Mouse (Mus musculus) yolk sac, embryonic 10.5 days (tissue): ENCODE measurements at regions not wholly inside any gene's neighbourhood (a gene's known extent, or its start where the extent isn't known, plus 50 kb on each side); places are given as distances from the start of the nearest gene placed in this dataset.

ENCODE experiments used
- DNase-seq: peaks from one replicate; pipeline ENCODE4 v3.0.0-alpha.2; 2017; ENCODE audit warnings: low spot score

DNA sequence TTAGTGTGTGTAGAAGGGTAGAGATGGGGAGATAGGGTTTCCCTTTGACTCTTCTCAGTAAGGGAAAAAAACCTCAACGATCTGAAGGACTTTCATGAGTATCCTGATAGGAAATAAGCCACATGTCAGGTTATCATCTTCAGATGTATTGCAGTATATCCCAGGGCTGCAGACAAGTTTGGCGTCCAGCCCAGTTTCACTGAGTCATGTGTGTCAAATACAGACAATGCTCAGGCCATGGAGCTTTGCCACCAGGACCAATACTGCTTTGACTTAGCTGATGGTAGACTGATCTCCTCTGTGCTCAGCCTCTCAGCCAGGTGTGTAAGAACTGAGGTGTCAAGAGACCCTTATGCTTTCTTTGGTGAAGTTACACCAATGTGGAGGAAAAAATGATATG lies 62.9 kb downstream of the Cst10 start:
- DNase-seq, result no peak

DNA sequence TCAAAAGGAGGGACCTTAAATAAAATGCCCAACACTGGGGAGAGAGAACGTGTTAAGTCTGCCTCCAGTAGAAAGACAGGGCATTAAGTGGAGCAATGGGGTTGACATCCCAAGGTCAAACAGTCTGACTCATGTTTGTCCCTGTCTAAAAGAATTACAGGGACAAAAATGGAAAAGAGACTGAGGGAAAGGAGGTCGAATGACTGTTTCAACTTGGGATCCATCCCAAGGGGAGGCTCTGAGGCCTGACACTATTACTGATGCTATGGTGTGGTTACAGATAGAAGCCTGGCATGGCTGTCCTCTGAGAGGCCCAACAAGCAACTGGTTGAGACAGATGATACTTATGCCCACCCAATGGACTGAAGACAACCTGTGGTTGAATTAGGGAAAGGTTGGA lies 67.6 kb downstream of the Cst10 start:
- DNase-seq, result no peak

DNA sequence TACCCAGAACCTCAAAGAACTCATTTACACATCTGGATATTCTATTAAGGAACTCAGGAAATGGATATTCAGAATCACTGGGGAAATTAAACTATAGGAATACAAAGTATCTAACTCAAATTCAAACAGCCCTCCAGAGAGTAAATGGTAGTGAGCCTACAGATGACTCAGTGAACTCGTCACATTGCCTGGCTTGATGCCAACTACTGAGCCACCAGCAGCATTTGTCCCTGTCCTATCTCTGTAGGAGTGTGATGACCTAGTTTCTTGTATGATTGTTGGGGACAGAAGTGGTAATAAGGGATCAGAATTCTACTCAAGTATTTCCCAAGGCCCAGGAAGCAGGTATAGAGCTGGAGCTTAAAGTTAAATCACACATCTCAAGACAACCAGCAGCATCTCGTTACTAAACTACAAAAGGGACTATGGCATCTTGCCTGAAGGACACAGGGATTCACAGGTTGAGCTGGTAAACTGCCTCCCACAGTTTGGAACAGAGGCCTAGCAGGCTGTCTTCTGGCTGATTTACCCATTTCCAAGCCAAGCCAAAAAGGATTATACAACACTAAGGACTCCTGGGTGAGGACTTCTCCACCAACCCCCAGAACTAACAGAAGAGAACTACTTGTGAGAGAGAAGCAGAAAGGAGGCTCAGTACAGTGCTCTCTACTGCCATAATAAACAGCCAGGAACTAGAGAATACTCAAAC lies 88.6 kb downstream of the Cst10 start:
- no peak for DNase-seq

DNA sequence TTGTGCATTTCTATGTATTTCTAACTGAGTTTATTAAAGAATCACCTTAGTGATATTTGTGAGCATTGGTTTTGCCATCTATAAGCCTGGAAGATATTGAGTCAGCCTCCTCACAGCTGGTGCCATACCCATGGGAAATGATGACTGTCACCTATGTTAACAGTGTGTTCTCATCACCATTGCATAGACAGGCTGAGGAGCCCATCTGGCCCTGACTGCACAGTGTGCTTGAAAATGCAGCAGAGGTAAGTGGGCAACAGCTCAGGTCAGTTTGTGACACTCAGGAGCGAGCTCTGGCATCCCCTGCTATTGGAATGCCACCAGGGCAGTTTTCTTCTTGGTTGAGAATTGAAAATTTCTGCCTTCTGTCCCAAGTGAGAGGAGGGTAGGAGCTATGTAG lies 108.0 kb downstream of the Cst10 start:
- DNase-seq, result no peak

DNA sequence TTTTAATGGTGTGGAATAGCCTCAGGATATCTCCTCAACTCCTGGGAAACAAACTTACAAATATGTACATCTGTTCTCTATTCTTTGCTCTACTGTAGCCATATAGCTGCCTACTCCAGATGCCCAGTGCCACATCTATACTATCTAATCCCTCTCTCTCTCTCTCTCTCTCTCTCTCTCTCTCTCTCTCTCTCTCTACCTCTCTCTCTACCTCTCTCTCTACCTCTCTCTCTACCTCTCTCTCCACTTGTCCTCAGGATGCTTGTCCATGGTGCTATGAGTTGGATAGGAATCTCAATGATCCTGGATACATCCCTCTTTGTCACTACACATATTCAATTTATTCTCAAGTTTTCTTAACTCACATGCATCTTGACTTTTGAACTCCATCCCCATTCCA lies 119.6 kb downstream of the Cst10 start:
- no peak for DNase-seq

DNA sequence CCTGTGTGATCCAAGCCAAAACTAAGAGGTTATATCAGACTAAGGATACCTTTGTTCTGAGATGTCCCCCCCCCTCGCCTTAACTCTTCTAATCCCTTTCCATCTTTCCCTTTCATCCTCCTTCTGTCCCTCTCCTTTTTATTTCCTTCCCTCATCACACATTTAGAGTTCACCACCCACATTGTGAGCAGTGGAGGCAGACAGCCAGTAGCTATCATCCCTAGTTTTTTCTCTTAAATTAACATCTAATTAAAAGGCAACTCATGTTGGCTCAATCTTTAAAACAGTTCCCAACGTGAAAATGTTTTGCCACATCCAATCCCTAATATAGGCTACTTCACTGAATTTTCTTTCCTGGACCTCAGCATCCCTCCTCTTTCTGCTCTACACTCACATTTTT lies 138.0 kb downstream of the Cst10 start:
- DNase-seq, result no peak

DNA sequence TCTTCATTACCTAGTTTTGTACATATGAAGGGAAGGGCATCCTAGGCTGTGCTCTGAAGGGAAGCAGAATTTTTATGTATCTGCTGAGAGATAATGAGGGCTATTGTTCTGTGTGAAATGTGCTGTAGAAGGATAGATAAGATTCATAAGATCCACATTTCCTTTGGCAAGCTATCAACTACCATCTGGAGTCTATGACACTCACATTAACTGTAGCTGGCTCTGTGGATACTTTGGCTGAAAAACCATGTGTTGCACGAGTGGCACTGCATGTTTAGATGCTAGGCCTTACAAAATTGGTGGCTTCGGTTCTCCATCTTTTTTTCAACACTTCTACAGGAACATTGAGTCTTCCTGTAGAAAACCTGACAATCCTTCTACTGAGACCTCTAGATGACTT lies 140.9 kb downstream of the Cst10 start:
- no peak for DNase-seq

DNA sequence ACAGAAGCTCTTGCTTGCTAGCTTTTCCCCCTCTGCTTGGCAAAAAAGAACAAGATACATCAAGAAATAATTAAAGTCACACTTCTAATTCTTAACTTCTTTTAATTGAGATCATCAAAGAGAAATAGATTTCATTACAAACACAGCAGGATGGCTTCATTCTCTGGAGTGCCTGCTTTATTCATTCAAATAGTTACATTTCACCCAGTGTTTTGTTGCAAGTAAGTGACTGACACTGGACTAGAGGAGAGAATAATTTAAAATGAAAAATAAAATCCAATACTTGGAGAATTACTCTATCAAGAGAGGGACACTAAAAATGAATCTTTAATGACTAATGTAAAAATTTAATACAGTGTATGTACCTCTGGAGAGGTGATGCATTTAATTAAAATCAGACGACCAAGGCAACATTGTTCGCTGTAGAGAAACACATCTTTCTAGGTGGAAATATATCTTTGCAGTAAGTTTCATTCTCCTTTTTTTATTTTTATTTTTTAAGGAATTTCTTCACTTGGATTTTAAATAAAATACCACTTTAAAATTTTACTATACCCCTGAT lies 141.9 kb downstream of the Cst10 start:
- no peak for DNase-seq

DNA sequence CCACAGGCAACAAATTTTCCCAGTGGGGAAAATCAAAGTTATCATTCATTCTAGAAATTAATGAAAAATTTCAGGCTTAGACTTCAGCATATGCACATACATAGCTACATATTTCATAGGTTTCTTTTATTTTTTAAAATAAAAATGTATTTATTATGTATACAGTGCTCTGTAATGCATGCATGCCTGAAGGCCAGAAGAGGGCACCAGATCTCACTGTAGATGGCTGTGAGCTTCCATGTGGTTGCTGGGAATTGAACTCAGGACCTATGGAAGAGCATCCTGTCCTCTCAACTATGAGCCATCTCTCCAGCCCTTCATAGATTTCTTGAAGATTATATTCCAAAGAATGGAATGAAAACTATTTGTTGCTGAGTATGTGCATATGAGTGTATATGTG lies 150.4 kb downstream of the Cst10 start:
- no peak for DNase-seq

DNA sequence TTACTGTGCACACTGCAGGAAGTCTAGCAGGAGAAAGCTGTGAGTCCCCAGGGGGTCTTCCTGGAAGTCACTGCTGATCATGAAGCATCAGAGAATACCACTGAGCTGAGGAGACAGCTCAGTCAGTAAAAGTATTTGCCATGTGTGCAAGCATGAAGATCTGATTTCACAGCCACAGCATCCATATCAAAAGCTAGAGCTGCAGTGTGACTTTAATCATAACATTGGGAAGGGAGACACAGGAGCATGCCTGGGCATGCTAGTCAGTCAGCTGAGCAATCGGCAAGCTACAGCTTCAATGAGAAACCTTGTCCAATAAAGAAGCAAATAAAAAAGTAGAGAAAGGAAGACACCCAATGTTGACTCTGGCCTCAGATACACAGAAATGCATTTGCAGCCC lies 168.9 kb downstream of the Cst10 start:
- no peak for DNase-seq

DNA sequence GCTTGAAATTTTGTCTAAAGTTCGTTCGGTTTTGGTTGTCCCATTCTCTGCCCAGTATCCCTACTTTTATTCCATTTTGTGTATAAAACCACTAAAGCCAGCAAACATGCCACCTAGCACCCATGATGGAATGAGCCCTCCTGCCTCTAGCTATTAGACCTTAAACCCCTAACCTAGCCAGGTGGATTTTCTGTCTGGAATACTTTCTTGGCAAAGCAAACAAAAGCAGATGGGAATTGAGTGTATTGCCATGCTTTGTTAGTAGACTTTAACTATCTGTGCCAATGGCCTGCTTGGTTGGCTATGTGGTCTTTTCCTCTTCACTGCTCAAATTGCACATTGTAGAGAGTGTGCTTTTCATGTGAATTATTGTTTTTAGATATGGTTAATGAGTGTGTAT lies 197.7 kb downstream of the Cst10 start:
- DNase-seq, result no peak

DNA sequence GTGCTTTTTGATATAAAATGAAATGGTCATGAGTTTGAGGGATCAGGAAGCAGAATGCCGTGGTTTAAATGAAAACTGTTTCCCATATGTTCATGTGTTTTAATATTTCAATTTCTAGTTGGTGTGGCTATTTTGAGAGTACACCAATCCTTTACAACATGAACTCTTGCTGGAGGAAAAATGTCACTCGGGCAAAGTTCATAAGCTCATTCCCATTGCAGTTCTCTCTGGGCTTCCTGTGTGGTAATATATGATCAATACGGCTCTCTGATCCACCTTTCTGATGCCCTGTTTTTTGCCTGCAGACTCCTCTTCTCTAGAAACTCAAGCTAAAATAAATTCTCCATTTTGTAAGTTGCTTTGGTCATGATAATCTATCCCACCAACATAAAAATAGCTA lies 208.5 kb downstream of the Cst10 start:
- DNase-seq, result no peak

DNA sequence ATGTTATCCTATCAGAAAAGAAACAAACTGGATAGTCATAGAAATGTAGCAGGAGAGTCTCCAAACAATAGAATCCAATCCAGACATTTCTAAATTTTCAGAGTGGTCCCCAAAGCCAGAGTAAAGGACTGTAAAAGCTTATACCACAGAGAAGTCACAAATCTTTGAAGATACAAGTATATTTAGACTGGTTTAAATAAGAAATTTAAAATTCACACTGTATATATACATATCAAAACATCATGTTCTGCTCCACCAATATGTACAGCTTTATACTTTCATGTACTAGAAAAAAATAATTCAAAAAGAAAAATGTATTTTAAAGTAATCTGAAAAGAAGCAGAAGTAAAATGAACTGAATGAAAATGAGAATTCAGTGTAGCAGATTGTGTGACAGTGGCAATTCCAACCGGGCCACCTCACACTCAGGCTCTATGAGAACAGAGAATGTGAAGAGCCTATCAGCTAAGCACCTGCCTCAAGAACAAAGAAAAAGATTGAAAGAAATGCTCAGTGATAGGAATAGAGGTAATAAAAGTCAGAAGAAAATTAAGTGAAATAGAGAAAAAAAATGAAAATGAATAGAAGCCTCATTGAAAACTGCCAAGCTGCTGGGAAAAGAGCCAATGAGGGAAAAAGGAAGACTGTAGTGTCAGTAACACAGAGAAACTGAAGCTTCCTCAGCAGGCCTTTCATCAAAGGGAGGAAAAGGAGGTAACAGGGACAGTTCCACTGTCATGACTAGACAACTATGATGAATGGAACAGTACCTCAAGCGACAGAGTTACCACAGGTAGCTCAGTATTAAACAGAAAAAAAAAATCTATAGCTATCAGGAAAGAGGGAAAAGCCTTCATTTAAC lies 209.5 kb downstream of the Cst10 start:
- DNase-seq, result no peak

DNA sequence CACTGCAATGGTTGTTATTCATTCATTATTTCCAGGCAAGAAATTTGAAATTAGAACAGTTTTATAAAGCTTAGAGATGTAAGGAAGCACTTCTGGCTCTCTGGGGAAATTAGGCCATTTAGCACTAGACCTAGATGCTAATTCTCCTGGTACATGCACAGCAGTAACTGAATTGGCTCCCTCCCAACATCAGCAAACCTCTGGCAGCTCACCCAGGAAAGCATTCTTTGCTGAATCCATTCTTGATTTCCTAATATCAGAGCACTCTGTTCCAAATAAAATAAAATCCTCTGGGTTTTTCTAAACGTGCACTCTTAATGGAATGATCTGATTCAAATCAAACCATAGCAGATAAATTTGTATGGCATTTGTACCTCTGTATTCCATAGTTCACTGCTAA lies 203.4 kb upstream of the Syndig1 start:
- DNase-seq, result no peak

DNA sequence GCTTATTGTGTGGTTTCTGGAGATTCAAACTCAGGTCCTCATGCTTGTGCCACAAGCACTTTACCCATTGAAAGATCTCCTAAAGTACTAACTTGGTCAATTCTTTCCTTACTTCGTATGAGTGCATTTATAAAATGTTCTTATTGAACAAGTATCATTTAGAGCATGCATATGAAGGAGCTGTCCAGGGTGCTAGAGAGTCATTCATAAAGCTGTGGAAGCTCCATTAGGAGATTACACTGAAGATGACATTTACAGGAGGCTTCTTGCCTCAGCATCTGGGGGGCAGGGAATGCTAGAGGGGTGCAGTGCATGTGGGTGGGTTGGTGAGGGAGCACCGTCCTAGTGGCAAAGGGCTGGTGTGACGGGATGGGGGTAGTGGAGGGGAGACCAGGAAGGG lies 187.8 kb upstream of the Syndig1 start:
- DNase-seq, result no peak

DNA sequence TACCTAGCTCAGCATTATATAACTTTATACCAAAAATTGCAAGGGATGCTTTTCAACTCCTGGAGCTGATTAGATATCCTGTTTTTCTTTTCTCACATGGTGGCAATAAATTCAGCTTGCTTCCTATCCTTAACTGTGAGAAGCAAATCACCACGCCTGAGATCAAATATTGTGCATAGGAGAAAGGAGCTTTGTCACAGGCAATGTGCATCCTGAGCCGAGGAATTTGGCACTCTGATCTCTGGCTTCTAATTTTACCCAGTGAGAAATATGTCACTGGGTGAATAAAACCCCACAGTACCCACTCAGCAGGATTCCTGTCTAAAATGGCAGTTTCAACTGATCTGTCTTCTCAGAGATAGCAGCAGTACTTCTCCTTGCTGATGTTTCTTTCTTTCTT lies 177.2 kb upstream of the Syndig1 start:
- no peak for DNase-seq

DNA sequence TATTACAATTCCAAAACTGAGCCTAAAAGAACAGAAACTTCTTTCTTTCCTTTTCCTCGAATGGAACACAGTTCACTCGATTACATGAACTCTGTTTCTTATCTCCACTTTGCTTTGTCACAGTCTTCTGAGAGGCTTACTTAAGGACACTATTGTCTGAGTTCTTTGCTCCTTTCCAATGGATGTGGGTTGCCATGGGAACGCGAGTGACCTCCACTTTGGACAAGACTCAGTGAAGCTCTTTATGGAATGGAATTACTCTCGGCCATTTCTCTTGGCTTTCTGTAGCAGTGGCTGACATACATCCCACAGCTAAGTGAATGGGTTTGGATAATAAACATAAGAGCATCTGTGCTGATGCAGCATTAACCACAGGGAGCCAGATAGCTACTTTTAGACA lies 167.9 kb upstream of the Syndig1 start:
- DNase-seq, result no peak

DNA sequence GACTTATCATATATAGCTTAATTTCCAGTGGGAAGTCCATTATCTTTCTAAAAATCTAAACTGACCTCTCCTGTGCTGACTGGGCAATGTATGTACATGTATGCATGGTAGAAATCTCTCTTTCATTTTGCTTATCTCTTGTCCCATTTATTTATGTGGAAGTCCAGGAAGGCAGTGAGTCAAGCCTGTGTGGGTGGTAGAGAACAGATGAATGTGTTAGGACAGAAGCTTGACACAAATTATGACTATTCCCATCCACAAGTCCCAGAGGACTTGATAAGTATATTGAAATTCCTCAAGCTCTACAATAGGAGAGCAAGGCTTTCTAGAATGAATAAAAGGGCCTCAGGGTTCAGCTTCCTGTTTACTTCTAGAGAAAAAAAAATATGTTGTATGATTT lies 164.6 kb upstream of the Syndig1 start:
- no peak for DNase-seq

DNA sequence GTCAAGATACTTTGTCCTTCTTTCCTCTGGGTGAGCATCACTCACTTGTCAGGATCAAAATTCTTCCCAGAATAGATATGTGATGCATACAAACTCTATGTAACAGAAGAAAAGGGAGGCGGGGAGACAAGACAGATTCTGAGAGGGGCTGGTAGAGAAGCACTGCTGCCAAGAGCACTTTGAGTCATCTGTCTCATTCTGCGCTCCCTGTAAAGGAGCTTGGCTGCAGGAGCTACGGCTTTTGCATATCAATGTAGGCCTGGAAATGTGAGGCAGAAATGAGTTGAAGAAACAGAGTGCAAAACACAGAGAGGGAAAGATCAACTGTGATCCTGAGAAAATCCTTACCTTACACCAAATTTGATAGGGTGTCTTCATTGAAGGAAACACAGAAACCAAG lies 162.6 kb upstream of the Syndig1 start:
- no peak for DNase-seq

DNA sequence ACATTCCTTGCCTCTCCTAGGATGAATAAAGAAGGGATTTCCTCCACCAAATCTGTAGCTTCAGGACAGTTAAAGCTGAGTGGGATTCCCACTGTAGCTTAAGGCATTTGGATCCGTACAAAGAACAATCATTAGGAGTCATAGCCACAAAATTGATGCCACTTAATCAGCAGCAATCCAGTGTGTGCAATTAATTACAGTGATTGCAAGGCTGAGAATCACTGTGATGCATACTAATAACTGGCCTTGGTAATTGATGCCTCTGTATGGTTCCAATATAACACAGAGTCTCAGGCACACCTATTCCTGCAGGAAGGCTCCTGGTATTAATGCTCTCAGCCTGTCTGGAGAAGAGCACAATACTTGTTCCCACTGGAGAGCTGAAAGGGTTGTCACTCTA lies 157.1 kb upstream of the Syndig1 start:
- DNase-seq, result no peak

DNA sequence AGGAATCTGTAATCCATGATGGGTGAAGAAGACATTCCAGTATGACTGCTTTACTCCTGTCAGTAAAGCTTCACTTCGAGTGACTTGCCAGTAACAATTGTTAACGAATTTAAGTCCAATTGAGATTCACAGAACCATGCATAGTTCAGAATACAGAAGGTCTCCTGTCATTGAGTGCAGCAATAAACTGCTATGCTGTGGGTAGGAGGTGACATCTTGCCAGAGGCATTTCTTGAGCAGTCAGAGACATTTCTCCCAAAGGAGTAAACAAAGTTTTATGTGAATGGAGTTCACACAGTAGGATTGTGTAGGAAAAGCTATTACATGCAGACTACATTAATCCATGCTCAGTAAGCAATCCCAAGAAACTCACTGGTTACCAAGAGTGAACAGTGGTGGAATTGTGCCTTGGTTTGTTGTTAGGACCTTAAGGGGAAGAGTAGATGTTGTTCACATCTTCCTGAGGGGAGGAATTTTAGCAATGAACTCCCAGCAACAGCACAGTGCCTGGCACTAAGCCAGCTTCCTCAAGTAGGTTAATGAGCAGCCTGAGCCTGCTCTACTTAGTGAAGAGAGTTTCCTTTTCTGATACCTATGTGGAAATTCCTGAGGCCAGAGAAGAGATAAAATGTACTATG lies 149.1 kb upstream of the Syndig1 start:
- DNase-seq, result peak; percentile 3

DNA sequence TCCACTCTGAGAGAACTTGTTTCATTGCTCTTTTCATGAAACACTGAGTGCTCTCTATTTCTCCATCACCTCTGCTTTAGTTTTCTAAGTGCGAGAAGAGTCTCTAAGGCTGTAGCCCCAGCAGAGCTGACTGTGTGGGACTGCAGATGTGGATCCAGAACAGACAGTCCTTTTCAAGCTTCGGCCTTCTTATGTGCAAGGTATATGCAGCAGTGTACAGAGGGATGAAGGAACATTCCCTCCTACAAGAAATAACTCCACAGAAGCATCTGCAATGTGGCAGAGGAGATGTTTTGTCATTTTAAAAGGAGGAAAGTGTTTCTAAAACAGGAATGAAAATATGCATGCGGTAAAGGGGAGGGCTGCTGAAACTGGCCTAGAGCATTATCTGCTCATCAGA lies 106.7 kb upstream of the Syndig1 start:
- no peak for DNase-seq

DNA sequence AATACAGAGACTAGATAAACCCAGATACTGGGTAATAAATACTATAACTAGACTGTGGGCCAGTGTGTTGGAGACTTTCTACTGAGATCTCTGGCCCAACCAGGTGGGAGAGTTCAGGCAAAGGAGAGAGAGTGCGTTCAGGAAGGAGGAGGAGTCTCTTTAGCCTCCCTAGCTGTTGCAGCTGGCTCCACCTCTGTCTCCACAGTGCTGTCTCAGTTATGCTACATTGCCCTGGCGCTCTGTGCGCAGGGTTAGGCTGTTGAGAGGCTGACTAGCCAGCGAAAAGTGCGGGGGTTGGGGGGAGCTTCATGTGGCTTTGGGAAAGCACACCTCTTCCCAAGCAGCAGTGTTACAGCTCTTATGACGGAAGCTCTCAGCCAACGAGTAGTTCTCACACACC lies 104.7 kb upstream of the Syndig1 start:
- DNase-seq, result no peak
